Mouse (Mus musculus) embryonic facial prominence, embryonic 14.5 days (tissue): ENCODE data around the gene Tgfbr3. TPM values are rescaled to one million over a fixed set of nuclear protein-coding genes. Genes with fewer than 3 reads are reported as not detected.

Source experiments
- ATAC-seq: fragments of 200-750 bp; cut with Nextera tagmentation; 2 replicates; pipeline ENCODE4 v1.8.0; 2017; ENCODE audit warnings: low read depth, moderate number of reproducible peaks, moderate TSS enrichment
- DNase-seq: peaks from one replicate; pipeline ENCODE4 v3.0.0-alpha.2; 2015; ENCODE audit warnings: low spot score
- H3K27ac ChIP-seq: fragments of 300-500 bp; sonication (generic); replicated peaks from 2 replicates; pipeline ENCODE4 v1.5.1; 2014; ENCODE audit warnings: low read depth, mild to moderate bottlenecking, low read length, moderate library complexity
- H3K27me3 ChIP-seq: fragments of 300-500 bp; sonication (generic); replicated peaks from 2 replicates; pipeline ENCODE4 v1.6.1; 2014; ENCODE audit warnings: low read length; ENCODE audit not compliant: control insufficient read depth, insufficient read depth
- H3K36me3 ChIP-seq: fragments of 300-500 bp; sonication (generic); 2 replicates; pipeline ENCODE4 v1.6.1; 2014; ENCODE audit warnings: low read length, mixed read lengths; ENCODE audit not compliant: control insufficient read depth, insufficient read depth
- H3K4me1 ChIP-seq: fragments of 300-500 bp; sonication (generic); 2 replicates; pipeline ENCODE4 v1.6.1; 2014; ENCODE audit warnings: antibody characterized with exemption, low read length; ENCODE audit not compliant: control insufficient read depth, insufficient read depth
- H3K4me2 ChIP-seq: fragments of 300-500 bp; sonication (generic); 2 replicates; pipeline ENCODE4 v1.6.1; 2014; ENCODE audit warnings: low read depth, mild to moderate bottlenecking, low read length, moderate library complexity, mixed read lengths
- H3K4me3 ChIP-seq: fragments of 300-500 bp; sonication (generic); 2 replicates; pipeline ENCODE4 v1.5.1; 2014; ENCODE audit warnings: low read depth, mild to moderate bottlenecking, low read length
- H3K9ac ChIP-seq: fragments of 300-500 bp; sonication (generic); 2 replicates; pipeline ENCODE4 v1.6.1; 2014; ENCODE audit warnings: low read depth, mild to moderate bottlenecking, low read length, moderate library complexity, mixed read lengths
- H3K9me3 ChIP-seq: fragments of 300-500 bp; sonication (generic); 2 replicates; pipeline ENCODE4 v1.6.1; 2016; ENCODE audit warnings: low read length; ENCODE audit not compliant: control insufficient read depth
- WGBS: fragments of 180-500 bp; shearing (Covaris S2); extraction: QIAGEN DNeasy Blood & Tissue Kit; methylation state at CpG from one replicate; pipeline ENCODE4 v1.1.7; 2014; 5-methylcytosine and 5-hydroxymethylcytosine counted together
- polyA plus RNA-seq: library from polyadenylated mRNA; unstranded; fragments of >200 nt; fragmentation: Nextera tagmentation; extraction: Ambion mirVana; gene quantifications from 2 replicates; pipeline ENCODE4 v1.2.1, GENCODE M21; 2014

Gene Tgfbr3
- polyA plus RNA-seq, 1 experiment from 2014 or later = 36.5 TPM

DNA sequence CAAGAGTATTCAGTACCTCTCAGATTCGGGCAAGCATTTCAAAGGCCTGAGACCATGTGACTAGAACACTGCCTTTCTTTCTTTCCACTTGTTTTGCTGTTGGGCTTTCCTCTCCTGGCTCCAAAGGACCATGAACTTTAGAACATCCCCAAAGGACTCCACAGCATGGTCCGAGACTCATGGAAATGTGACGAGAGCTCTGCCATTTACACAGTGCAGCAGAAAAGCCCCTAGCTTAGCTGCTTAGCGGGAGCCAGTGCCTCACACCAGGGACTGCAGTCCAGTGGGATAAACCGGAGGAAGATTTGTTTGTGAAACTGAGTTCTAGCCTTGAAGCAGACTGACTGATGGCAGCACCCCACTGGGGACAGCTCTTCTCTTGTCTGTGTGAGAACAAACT, 224.5 kb downstream of the Tgfbr3 start:
- H3K9me3 ChIP-seq = no peaks in the 10 kb centered on the region
- no peak overlapping the region for H3K4me2 ChIP-seq
- H3K36me3 ChIP-seq = no peaks in the 10 kb centered on the region
- DNase-seq (no peak), ATAC-seq (no peak)
- no peak overlapping the region for H3K9ac ChIP-seq
- H3K4me1 ChIP-seq = no peaks in the 10 kb centered on the region
- no peak overlapping the region for H3K27ac ChIP-seq
- WGBS = 53% methylated on average over 5 of the region's 5 CpGs
- H3K4me3 ChIP-seq = no peak overlapping the region
- H3K27me3 ChIP-seq = no peaks in the 10 kb centered on the region

DNA sequence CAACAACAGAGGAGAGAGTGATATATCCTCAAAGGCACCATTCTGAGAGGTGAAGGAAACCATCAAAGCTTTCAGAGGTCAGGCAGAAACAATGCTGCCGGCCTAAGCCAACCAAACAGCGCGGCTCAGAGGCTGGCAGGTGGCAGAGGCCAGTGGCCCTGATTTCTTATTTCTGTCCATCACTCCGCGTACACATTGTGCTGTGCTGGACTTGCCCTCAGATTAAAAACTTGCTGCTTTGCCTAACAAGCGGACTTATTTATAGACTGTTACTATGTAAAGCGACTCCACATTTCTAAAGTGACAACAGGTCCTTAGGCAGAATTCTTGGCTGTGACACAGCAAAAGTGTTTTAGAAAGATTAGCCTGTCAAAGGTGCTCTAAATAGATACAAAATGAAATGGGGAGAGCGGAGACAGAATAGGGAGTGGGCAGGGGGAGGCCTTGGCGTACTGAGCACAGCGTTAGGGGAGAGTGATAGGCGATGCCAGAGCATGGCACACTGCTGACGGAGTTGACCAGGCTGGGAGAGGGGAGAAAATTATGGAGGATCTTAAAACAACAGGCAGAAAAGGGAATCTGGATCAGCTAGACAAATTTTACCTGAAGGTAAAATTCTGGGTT, 227.1 kb downstream of the Tgfbr3 start:
- Histone ChIP-seq H3K9me3 (no peaks in the 10 kb centered on the region), H3K4me1 (no peaks in the 10 kb centered on the region), H3K9ac (no peak overlapping the region), H3K27ac (no peak overlapping the region), H3K36me3 (no peaks in the 10 kb centered on the region), H3K4me2 (no peak overlapping the region), H3K27me3 (no peaks in the 10 kb centered on the region), H3K4me3 (no peak overlapping the region)
- ATAC-seq = no peak
- DNase-seq = no peak
- 72% methylated on average over 12 of the region's 12 CpGs for whole genome bisulfite sequencing

DNA sequence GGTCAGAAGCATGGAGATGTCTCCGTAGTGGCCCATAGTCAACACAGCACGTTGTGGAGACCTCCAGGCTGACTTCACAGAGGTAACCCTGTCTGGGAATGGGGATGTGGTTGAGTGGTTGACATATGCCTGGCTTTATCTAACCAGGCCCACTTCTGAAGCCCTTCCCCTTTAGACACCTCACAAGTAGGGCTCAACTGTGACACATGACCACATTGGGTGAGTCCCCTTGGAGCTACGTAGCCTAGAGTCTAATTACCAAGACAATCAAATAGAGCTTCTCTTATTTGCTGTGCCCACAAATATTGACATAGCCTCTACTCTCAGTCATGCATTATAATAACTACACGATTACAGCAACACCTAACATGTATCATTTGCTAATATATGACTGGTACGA, 229.9 kb downstream of the Tgfbr3 start:
- DNase-seq (no peak), ATAC-seq (no peak)
- Histone ChIP-seq H3K27ac (no peak overlapping the region), H3K9ac (no peak overlapping the region), H3K9me3 (no peaks in the 10 kb centered on the region), H3K4me3 (no peak overlapping the region), H3K4me2 (no peak overlapping the region), H3K36me3 (no peaks in the 10 kb centered on the region), H3K27me3 (no peaks in the 10 kb centered on the region), H3K4me1 (no peaks in the 10 kb centered on the region)
- WGBS = 88% methylated on average over 5 of the region's 5 CpGs

DNA sequence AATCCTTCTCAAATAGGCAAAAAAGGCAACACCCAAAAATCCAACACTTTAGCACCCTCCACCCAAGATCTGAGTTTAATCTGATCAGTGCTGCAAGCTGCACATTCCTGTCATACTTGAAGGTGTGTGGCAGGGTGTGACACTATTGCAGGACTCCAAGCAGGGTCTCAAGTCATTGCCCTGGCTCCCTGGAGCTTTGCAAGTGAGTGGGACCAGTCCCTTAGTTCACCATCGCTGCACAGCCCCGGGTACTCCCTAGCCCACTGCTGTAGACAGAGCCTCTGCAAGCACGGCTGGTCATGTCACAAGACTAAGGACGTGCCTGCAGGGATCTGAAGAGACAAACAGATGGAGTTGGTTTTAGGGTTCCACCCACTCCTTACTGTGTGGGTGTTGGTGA, 230.8 kb downstream of the Tgfbr3 start:
- 57% methylated on average over 4 of the region's 4 CpGs for WGBS
- H3K4me2 ChIP-seq = no peak overlapping the region
- no peaks in the 10 kb centered on the region for H3K4me1 ChIP-seq
- ATAC-seq = no peak
- H3K36me3 ChIP-seq = no peaks in the 10 kb centered on the region
- no peaks in the 10 kb centered on the region for H3K27me3 ChIP-seq
- no peaks in the 10 kb centered on the region for H3K9me3 ChIP-seq
- no peak overlapping the region for H3K4me3 ChIP-seq
- no peak overlapping the region for H3K27ac ChIP-seq
- no peak for DNase-seq
- H3K9ac ChIP-seq = no peak overlapping the region

Other genes starting within 250 kb of the Tgfbr3 start
- gene Brdt, start 41.5 kb upstream of the Tgfbr3 start, polyA plus RNA-seq = 4.2 and 5.0 TPM in 2 replicates
- gene Ephx4, start 113.1 kb upstream of the Tgfbr3 start, polyA plus RNA-seq = 2.8 and 3.2 TPM in 2 replicates
- gene Lpcat2b, start 141.9 kb upstream of the Tgfbr3 start, polyA plus RNA-seq = not detected in 2 replicates
- gene Btbd8, start 148.4 kb upstream of the Tgfbr3 start, polyA plus RNA-seq = 4.8 and 5.8 TPM in 2 replicates
- gene Gm42669, start 218.0 kb upstream of the Tgfbr3 start, polyA plus RNA-seq = 0.28 and 0.32 TPM in 2 replicates
- gene 1700028K03Rik, start 245.1 kb upstream of the Tgfbr3 start, polyA plus RNA-seq = 0.09 and 0.33 TPM in 2 replicates